Mouse (Mus musculus) T-helper 1 cell (primary cell): ENCODE measurements at regions not wholly inside any gene's neighbourhood (a gene's known extent, or its start where the extent isn't known, plus 50 kb on each side); places are given as distances from the start of the nearest gene placed in this dataset.

Experiments
- in situ Hi-C: fragments of 300-600 bp; cut with MboI, MseI; formaldehyde crosslinking; loops from one replicate; pipeline ENCODE4 v1.15.1; 2025; ENCODE audit warnings: high pct_unique_total_duplicates

- in situ Hi-C loops, result no loop called here
Observed at GRCm38 (mm10) chr11:19863327-19863726, 60.8 kb upstream of the Spred2 start.

GRCm38 (mm10) chr11:19866262-19866661, 57.9 kb upstream of the Spred2 start:
- in situ Hi-C loops, result no loop called here

GRCm38 (mm10) chr11:19869671-19870070, 54.5 kb upstream of the Spred2 start:
- in situ Hi-C loops, result no loop called here

GRCm38 (mm10) chr11:19870136-19870535, 54.0 kb upstream of the Spred2 start:
- in situ Hi-C loops, result no loop called here

DNA sequence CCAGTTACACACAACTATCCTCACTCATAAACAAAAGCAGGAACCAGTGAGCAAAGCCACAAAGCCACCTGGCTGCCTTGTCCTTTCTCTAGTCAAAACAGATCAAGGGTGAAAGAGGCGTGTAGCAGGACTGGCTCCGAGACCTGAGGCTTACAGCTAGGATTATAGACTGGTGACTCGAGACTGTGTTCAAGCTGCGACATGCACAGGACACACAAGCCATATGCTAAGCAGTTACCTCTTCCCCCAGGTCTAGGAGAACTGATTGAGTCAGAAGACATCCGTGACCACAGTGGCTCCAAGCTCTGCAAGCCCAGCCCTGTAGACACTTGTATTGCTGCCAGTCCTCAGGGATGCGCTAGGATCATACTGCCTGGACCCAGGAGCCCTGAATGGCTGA, 50.4 kb upstream of the Spred2 start:
- in situ Hi-C loops, result no loop called here
